Mouse (Mus musculus): Measurements from ENCODE around the gene Zfp408. TPM values are rescaled to one million over a fixed set of nuclear protein-coding genes. Genes with fewer than 3 reads are reported as not detected.

The Zfp408 gene
- polyA plus RNA-seq (2012): 16.9 and 19.1 TPM in 2 replicates

GRCm38 (mm10) chr2:91649553-91650359 lies at the start of gene Zfp408, which contains the start of gene Arhgap1:
TSS of gene Zfp408 (minus strand) at chr2:91649791.
TSS of gene Arhgap1 (plus strand) at chr2:91649860.
- TF ChIP-seq GATA1 (IDR thresholded peaks at IDR 0.05; ENCODE audit: low read length): no peak

- no peak for TF ChIP-seq GATA1 (IDR thresholded peaks at IDR 0.05; ENCODE audit: low read length)
These were observed 49.6 kb upstream of the Zfp408 start for GRCm38 (mm10) chr2:91699225-91699624.

- no peak for TF ChIP-seq GATA1 (IDR thresholded peaks at IDR 0.05; ENCODE audit: low read length)
These were observed 46.6 kb upstream of the Zfp408 start for GRCm38 (mm10) chr2:91696225-91696590.

GRCm38 (mm10) chr2:91695436-91696224 lies 46.0 kb upstream of the Zfp408 start:
- no peak for TF ChIP-seq GATA1 (IDR thresholded peaks at IDR 0.05; ENCODE audit: low read length)

- TF ChIP-seq GATA1 (IDR thresholded peaks at IDR 0.05; ENCODE audit: low read length): no peak
These were observed 39.9 kb upstream of the Zfp408 start for GRCm38 (mm10) chr2:91689452-91689851.

GRCm38 (mm10) chr2:91683919-91684318 lies 34.3 kb upstream of the Zfp408 start:
- TF ChIP-seq GATA1 (IDR thresholded peaks at IDR 0.05; ENCODE audit: low read length): no peak

GRCm38 (mm10) chr2:91682850-91683249 lies 33.3 kb upstream of the Zfp408 start:
- no peak for TF ChIP-seq GATA1 (IDR thresholded peaks at IDR 0.05; ENCODE audit: low read length)

- TF ChIP-seq GATA1 (IDR thresholded peaks at IDR 0.05; ENCODE audit: low read length): no peak
These were observed 27.4 kb upstream of the Zfp408 start for GRCm38 (mm10) chr2:91676961-91677360.

- TF ChIP-seq GATA1 (IDR thresholded peaks at IDR 0.05; ENCODE audit: low read length): no peak
These were observed 26.8 kb upstream of the Zfp408 start for GRCm38 (mm10) chr2:91676420-91676819.

GRCm38 (mm10) chr2:91674895-91675294 lies 25.3 kb upstream of the Zfp408 start:
- TF ChIP-seq GATA1 (IDR thresholded peaks at IDR 0.05; ENCODE audit: low read length): no peak

GRCm38 (mm10) chr2:91673587-91673986 lies 24.0 kb upstream of the Zfp408 start:
- TF ChIP-seq GATA1 (IDR thresholded peaks at IDR 0.05; ENCODE audit: low read length): no peak

- no peak for TF ChIP-seq GATA1 (IDR thresholded peaks at IDR 0.05; ENCODE audit: low read length)
These were observed 20.4 kb upstream of the Zfp408 start for GRCm38 (mm10) chr2:91670038-91670437.

- no peak for TF ChIP-seq GATA1 (IDR thresholded peaks at IDR 0.05; ENCODE audit: low read length)
These were observed 19.7 kb upstream of the Zfp408 start for GRCm38 (mm10) chr2:91669326-91669725.

GRCm38 (mm10) chr2:91667747-91668146 lies 18.2 kb upstream of the Zfp408 start:
- no peak for TF ChIP-seq GATA1 (IDR thresholded peaks at IDR 0.05; ENCODE audit: low read length)

- no peak for TF ChIP-seq GATA1 (IDR thresholded peaks at IDR 0.05; ENCODE audit: low read length)
These were observed 16.9 kb upstream of the Zfp408 start for GRCm38 (mm10) chr2:91666386-91666910.

- no peak for TF ChIP-seq GATA1 (IDR thresholded peaks at IDR 0.05; ENCODE audit: low read length)
These were observed 15.2 kb upstream of the Zfp408 start for GRCm38 (mm10) chr2:91664780-91665179.
